Mouse (Mus musculus) frontal cortex, adult 2 months (tissue): Measurements from ENCODE around the gene Plekho2. TPM values are rescaled to one million over a fixed set of nuclear protein-coding genes. Genes with fewer than 3 reads are reported as not detected.

Source experiments
- DNase-seq, 2 experiments: peaks; one replicate each; pipeline ENCODE4 v3.0.0; 2022; ENCODE audit warnings: low spot score in 1 of 2; ENCODE audit errors: extremely low spot score in 1 of 2
- polyA plus RNA-seq: library from polyadenylated mRNA; depleted of rRNA; stranded (reverse); fragments of >200 nt; gene quantifications from 2 replicates; pipeline ENCODE4 v1.2.3, GENCODE M21; 2012

Plekho2 gene
- polyA plus RNA-seq, 1 experiment, result 17.0 TPM

DNA sequence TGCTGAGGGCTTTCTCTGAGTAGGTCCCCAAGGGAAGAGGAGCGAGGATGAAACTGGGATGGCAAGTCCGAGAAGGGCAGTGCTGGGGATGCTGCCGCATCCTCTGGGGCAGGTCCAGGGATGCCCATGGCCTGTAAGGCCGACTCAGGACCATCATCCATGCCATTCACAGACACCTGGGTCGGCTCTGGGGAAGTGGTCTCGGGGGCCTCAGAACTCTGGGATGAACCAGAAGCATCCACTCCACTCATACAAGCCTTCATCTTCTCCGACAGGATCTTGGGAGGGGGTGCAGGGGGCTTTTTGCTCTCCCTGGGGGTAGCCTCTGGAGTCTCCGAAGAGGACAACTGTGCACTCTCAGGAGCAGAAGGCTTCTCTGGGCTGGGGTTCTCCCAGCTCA is 23.5 kb downstream of the Plekho2 start:
- DNase-seq, result no peak

DNA sequence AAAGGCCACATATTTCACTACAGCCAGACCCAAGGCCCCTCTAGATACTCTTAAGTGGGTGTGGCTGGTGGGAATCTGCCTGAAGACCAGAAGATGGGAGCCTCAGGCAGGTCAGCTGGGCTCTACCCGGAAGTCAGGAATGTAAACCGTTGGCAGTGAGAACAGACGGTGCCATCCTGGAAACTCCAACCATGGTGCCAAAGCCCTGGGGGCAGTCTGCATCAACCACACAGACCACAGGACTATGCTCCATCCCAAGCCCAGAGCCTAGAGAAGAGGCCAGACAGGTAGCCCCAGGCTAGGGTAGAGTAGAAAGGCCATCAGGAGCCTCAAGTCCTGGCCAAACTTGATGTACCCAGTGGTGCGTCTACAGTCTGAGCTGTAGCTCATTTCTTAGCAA is 24.2 kb downstream of the Plekho2 start:
- no peak for DNase-seq

DNA sequence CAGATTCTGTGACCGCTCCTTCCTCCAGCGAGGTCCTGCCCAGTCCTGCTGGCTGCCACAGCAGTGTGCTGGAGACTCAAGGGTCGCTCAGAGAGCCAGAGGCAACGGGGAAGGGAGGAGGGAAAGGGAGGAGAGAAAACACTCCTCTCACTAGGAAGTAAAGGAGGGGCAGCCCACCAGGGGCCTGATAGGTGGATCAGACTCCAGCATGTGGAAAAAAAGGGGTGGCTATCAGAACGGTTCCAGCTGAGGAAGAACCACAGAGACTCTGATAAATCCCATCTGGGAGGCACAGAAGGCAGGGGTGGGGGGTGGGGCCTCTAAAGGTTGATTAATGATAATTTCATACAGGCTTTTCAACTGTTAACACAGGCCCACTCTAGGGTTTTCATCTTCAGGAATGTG is 24.8 kb downstream of the Plekho2 start:
- DNase-seq, result no peak

DNA sequence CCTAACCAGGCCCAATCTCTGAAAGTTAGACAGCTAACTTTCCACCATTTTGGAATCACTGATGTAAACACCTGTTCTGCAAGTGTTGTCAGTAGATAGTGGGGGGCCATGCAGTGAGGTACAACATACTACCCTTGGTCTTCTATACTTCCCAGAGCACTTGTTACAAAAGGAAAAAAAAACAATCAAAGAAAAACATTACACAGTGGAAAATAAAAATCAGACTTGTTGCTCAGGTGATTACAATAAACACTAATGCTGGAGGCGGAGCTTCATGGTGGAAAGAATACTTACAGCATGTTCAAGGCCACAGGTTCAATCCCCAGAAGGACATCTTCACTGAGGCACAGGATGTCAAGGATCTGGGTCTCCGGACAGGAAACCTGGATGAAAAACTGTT is 27.1 kb downstream of the Plekho2 start:
- no peak for DNase-seq

DNA sequence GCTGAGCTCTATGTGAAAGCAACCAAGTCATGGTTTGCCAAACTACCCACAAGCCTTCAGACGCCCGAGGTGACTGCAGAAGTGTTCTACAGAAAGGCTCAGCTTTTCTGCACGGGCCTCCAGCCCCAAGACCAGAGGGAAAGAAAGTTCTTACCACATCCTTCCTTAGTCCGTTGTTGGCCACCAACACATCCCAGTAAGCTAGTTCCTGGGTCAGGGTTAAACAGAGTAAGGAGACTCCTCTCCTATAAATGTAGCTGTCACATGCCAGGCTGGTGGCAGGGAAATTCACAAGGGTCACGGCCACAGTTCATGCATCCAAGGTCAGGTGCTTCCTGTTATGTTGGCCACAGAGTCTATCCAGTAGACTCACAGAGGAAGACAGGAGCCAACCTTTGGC is 27.7 kb downstream of the Plekho2 start:
- no peak for DNase-seq

DNA sequence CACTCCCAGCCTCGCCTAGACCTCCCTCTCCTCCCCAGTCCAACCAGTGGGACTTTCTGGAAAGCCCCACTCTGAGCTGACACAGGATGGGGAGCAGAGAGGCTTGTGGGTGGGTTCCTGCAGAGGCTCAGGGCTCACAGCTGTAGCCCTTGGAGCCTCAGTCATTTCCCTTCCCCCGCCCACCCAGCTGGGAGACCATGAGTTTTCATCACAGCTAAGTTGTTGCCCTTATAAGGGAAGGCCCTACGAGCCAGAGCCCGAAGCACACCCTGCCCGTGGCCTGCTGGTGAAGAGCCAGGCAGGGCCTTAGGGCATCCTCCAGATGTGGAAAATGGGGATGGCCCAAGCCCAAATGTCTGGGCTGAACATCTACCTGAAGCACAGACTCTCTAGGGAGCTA is 28.8 kb downstream of the Plekho2 start:
- DNase-seq, result no peak

DNA sequence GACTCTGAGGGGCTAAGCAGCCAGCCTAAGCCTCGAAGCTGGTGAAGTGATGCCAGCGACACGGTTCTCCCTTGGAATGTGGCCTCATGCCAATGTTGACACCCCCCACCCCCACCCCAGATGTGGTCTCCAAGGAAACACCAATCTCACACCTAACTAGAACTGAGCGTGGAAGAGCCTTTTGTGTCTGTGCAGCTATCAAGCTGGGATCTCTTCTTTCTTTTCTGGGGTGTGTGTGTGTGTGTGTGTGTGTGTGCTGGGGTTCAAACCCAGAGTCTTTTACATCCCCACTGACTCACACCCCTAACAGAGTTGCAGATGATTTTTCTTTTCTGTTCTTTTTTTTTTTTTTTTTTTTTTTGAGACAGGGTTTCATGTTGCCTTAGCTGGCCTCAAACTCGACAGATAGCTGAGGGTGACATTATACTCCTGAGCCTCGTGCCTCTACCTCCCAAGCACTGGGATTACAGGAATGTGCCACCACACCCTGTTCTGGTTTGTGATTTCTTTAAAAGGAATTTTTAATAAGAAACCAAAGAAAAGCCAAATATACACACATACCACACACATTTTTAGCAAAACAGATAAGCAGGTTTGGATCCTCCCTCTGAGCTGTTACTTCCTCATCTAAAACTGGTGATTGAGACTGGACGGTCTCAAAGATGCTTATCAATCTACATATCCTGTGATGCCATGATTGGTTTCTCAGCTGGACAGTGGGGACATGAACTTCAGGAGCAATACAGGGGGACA is 29.6 kb downstream of the Plekho2 start:
- DNase-seq, result no peak

DNA sequence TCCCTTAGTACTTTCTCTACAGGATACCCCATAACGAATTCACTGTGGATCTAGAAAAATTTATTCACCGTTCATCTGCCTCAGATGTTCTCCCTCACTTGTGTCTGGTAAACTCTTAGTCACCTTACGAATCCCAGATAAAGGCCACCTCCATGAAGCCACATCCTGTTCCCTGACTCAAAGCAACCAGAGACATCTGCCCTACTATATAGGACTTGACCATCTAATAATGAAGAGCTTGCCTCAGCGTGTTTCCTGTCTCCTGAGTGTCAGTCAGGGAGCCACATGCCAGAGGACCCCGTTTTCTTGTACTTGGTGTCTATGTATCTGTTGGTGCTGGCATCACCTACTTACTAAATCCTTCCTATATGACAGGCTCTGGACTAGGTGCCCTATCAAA is 30.2 kb downstream of the Plekho2 start:
- no peak for DNase-seq

DNA sequence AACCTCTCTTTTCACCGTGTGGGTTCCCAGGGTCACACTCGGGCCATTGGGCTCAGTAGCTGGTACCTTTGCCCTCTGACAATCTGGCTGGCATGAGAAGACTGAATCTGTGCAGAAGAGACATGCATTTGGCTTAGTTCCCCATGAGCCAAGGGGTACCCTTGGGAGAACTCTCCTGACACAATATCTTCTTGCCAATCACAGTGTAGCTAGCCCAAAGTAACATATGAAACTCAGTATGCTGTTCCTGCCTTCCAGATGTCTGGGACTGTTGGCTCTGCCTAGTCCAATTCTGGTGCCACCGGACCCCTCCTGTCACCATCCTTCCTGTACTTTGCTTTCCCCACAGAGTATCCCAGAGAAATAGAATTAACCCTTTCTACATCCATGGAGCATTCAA is 30.7 kb downstream of the Plekho2 start:
- DNase-seq, result no peak

DNA sequence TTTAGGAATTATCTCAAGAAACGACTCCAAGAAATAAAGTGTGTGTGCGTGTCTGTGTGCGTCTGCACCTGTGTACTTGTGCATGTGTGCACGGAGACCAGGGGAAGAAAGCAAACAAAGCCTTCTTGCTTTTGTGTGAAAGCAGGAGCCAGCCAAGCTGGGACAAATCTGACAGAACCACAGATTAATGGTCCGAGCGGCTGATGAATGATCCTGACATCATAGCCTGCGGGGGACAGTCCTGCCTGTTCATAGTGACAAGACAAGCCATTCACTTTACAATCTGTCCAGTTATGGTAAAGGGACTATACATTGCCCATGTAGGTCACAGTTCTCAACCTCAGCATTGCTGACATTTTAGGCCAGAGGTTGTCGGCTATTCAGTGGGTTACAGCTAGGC is 31.5 kb downstream of the Plekho2 start:
- DNase-seq, result no peak

DNA sequence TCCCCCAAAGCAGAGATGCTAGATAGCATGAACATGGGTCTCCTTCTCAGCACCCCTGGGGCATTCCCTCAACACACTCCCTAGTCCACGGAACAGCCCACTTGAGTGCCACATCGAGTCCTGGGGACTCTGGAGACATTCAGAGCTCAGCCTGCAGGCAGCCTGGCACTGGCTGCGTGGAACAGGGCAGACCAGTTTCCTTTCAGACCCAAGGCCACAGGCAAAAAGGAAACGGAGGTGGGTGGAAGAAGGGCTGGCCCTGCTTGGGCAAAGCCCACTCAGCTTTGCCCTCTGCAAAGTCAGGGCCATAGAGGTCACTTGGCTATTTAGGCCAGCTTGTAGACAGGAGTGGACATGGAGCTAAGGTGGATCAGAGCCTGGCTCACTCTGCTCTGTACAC is 32.0 kb downstream of the Plekho2 start:
- no peak for DNase-seq

DNA sequence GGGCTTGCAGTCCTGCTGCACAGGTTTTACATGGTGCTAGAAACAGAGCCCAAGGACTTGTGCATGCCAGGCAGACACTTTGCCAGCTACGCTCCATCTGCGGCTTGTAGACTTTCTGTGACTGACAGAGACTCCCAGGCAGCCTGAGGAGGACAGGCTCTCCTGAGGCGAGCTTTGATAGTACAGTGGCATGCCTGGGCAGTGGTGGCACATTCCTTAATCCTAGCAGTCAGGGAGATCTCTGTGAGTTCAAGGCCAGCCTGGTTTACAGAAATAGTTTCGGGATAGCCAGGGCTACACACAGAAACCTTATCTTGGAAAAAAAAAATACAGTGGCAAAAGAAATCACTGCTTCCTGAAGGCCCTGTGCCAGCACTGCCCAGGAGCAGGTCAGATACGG is 32.7 kb downstream of the Plekho2 start:
- DNase-seq, result no peak

DNA sequence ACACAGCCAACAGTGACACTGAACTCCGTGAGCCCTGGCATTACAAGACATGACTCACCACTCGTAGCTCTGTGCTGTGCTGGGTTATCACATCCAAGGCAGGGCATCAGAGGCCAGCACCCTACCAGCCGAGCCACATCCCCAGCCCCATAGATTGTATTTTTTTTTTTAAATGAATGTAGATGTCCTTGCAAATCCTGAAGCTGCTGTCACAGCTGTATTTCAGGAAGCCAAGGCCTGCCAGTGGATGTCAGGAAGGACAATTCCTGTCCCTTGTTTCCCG is 33.5 kb downstream of the Plekho2 start:
- DNase-seq, result no peak

DNA sequence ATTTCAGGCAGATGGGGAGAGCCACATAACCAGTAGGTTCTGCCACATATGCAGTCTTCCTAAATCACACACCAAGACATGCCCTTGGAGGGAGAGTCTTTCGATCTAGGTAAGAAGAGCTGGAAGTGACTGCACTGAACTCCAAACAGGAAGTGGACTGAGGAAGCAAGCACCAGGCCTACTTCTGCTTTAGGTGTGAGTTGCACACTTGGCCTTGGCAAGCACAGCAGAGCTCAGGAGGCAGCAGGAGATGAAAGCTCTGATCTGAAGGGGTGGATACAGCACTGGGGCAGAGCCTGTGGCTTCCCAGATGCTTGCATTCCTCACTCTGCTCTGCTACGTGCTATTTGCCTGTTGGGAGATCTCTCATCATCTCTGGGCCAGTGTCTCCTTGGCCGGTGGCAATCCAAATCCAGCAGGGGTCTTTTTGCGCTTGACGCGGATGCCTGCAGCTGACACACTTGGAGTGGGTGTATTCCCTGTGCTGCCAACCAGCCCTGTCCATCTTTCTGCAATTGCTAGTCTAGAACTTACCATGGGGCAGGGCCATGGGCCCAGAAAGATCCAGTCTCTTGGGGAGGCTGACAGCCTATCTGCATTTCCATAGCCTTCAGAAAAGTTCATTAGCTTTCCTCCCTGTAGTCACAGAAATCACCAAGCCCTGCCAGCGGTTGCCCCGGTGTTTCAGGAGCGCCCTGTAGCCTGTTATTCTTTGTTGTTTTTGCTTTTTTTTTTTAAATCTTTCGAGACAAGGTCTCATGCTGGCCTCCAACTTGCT is 34.0 kb downstream of the Plekho2 start:
- DNase-seq, result no peak

DNA sequence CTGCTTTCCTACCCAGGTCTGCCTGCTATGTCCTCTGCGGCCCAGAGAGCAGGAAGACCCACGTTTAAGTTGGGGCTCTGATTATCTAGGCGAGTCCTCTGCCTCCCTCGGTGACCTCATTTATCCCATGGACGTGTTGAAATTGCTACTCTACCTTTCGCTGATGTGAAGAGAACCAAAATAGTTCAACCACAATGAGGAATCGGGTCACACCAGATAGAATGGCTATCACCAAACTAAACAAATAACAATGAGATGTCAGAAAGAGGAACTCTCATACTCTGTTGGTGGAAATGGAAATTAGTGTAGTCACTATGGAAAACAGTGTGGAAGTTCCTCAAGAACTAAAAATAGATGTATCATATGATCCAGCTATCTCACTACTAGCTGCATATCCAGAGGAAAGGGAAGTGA is 37.7 kb downstream of the Plekho2 start:
- DNase-seq, result no peak

DNA sequence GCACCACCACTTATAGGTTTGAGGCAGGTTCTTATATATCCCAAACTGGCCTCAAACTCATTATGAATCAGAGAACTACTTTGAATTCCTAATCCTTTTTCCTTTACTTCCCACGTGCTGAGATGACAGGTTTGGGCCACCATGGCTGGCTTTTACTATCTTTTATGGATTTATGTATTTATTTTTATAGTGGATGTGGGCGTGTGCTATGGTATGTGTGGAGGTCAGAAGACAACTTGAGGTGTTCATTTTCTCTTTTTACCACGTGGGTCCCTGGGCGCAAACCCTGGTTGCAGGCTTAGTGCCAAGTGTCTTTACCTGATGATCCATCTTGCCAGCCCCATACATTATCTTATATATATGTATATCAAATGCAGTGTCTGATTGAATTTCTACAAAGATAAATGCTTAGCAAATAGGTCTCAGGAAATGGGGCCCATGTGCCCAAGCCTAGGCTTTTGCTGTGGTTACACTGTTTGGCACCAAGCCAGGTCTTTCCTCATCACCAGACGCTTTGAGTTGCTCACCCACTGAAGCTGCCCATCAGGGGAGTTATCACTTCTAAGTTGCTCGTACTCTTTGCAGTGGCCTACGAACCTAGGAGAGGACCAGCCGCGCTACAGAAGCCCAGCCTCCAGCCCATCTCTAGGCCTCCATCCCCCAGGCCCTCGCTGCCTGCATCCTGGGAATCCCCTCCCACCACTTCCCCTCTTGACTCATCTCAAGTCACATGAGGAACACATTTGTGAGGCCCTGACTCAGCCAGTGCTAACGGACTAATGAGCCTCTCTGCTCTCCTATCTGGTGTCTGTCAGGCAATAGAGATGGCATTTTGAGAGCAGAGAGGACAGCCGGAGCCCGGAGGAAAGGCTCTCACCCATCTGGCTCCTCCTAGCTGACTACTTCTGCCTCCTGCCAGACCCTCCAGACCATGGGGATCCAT is 38.4 kb downstream of the Plekho2 start:
- DNase-seq, result peak in 1 of 2 experiments; percentile 49

DNA sequence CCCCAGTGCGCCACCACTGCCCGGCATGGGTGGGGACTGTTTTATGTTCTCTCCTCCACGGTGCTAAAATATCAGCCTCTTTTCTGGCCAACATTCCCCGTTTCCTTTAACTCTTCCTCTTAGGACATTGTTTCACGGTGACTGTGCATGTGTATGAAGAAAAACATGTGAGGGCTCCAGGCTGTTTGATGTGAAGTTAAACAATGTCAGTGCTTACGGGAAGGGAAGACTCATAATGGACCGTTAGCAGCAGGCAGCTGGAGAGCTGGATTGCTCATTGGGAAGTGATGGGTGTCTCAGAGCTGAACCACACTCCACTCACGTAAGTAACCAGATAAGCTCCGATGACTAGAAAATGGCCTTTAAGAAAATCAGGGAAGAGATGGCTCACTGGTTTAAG is 40.1 kb downstream of the Plekho2 start:
- no peak for DNase-seq

DNA sequence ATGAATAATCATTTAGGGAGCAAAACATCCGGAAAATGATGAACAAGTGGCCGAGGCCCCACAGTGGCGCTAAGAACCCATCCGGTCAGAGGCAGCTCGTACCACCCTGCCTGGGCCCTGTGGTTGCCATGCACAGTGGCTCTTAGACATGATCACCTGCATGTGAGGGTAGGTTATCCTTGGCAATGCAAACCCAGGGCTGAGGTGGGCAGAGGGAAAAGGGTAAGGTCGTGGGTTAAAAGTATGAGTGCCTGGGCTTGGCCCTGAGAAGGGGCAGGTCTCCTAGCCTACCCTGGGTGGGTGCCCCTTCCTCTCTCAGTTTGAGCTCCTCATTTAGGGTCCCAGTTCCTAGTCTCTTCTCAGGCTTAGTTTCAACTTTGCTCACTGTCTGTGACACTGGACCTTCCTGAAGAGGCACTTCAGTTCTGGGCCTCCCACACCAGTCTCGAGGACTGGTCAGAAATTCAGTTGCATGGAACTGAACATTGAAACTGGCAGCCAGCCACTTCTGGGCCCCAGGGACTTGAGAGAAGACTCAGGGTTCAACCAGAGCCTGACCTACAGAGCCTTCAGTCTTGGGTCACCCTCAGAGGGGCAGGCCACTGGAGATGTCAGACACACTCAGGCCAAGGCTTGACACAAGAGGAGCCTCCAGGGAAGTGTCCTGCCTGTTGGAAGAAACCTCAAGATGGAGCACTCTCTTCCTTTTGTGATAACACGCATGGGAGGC is 41.8 kb downstream of the Plekho2 start:
- no peak for DNase-seq

DNA sequence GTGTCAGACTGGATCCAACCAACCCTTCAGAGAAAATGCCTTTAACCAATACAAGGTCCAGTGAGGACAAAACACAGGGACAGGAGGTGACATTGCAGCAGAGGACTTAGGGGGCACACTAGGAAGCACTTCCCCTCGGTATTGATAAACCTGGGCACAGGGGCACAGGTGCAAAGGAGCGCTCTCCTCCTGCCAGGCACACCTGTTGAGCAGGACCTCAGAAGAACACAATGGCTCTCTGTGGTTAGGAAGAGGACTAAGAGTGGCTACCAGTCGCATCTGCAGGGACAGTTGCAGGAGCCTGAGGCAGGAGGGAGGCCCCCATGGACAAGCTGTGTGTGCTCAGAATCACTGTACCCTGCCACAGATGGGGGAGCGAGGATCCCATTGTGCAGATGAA is 43.3 kb downstream of the Plekho2 start:
- no peak for DNase-seq

DNA sequence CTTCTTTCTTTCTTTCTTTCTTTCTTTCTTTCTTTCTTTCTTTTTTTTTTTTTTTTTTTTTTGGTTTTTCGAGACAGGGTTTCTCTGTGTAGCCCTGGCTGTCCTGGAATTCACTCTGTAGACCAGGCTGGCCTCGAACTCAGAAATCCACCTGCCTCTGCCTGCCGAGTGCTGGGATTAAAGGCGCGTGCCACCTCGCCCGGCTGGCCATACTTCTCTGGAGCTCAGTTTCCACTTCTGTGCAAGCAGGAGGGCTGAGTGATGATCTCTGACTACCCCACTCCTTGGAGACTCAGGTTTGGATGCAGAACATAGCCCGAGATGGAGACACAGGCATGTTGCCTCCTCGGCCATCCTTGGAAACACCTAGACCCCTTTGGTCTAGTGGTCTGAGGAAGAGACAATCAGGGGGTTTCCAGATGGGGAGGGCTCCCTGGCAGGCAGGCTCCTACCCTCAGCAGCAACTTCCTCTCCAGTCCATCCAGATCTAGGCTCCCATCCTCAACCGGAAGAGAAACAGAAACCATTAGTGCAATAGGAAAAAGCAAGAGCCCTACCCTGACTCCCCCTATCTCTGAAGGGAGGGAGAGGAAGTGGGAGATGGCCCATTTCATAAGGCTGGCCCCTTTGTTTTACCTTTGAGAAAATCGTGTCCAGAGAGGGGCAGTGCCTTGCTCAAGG is 43.9 kb downstream of the Plekho2 start:
- DNase-seq, result no peak
